Mouse (Mus musculus): Measurements from ENCODE around the gene Ttc9c.

Gene Ttc9c

GRCm38 (mm10) chr19:8773409-8773808 lies 45.7 kb downstream of the Ttc9c start:
- no peak for DNase-seq

GRCm38 (mm10) chr19:8772996-8773395 lies 46.1 kb downstream of the Ttc9c start:
- DNase-seq: no peak

GRCm38 (mm10) chr19:8770567-8771270 lies 48.4 kb downstream of the Ttc9c start, which contains the start of gene Tmem223:
Gene Tmem223, plus strand, starts transcription at chr19:8770996.
- DNase-seq: peak; percentile 82 to 86

GRCm38 (mm10) chr19:8765562-8765961 lies 53.6 kb downstream of the Ttc9c start:
- DNase-seq: no peak

GRCm38 (mm10) chr19:8763276-8763675 lies 55.9 kb downstream of the Ttc9c start:
- no peak for DNase-seq

GRCm38 (mm10) chr19:8760757-8761156 lies 58.4 kb downstream of the Ttc9c start:
- DNase-seq: no peak

Data from cerebellum, postnatal 36 days (tissue).